Mouse (Mus musculus) heart, postnatal 0 days (tissue): ENCODE measurements around the gene Akt3.

Experiments used
- CTCF ChIP-seq: IDR thresholded peaks from 2 replicates; pipeline ENCODE4 v1.5.1; 2016; ENCODE audit warnings: antibody characterized with exemption, control low read depth, low read depth
- EP300 ChIP-seq: IDR thresholded peaks from 2 replicates; pipeline ENCODE4 v1.6.1; 2016; ENCODE audit warnings: antibody characterized with exemption, low read depth

DNA sequence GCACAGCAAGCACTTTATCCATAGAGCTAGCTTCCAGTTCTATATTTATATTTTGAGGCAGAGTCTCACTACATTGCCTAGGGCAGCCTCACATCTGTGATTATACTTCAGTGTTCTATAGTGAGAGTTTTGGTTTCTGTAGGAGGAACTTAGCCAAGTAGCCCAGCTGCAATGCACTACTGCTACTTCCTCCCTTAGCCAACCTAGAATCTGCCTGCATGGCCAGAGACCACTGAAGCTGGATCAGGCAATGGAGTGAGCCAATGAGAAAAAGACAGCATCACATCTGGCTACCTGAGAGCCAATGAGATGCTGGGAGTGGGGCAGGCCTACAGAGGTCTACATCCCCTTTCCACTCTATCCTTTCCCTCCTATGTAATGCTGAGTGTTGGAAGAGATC is 192.3 kb downstream of the Akt3 start:
- TF ChIP-seq EP300: no peak
- TF ChIP-seq CTCF: no peak
